Mouse (Mus musculus) forebrain, embryonic 13.5 days (tissue): ENCODE data around the gene Gpat2. TPM values are rescaled to one million over a fixed set of nuclear protein-coding genes. Genes with fewer than 3 reads are reported as not detected.

Source experiments
- ATAC-seq: fragments of 200-750 bp; cut with Nextera tagmentation; 2 replicates; pipeline ENCODE4 v1.8.0; 2017
- H3K27ac ChIP-seq: fragments of 300-500 bp; sonication (generic); 2 replicates; pipeline ENCODE4 v1.5.1; 2015; ENCODE audit warnings: inconsistent platforms, mild to moderate bottlenecking, moderate library complexity
- H3K27me3 ChIP-seq: fragments of 300-500 bp; sonication (generic); 2 replicates; pipeline ENCODE4 v1.6.1; 2015; ENCODE audit warnings: mild to moderate bottlenecking, inconsistent platforms
- H3K36me3 ChIP-seq: fragments of 300-500 bp; sonication (generic); 2 replicates; pipeline ENCODE4 v1.6.1; 2015; ENCODE audit warnings: mild to moderate bottlenecking, inconsistent platforms; ENCODE audit not compliant: poor library complexity, severe bottlenecking
- H3K4me1 ChIP-seq: fragments of 300-500 bp; sonication (generic); 2 replicates; pipeline ENCODE4 v1.6.1; 2015; ENCODE audit warnings: inconsistent platforms
- H3K4me2 ChIP-seq: fragments of 300-500 bp; sonication (generic); 2 replicates; pipeline ENCODE4 v1.6.1; 2015; ENCODE audit warnings: inconsistent platforms, mild to moderate bottlenecking, moderate library complexity
- H3K4me3 ChIP-seq: fragments of 300-500 bp; sonication (generic); 2 replicates; pipeline ENCODE4 v1.5.1; 2015; ENCODE audit warnings: mild to moderate bottlenecking, inconsistent platforms
- H3K9ac ChIP-seq: fragments of 300-500 bp; sonication (generic); 2 replicates; pipeline ENCODE4 v1.6.1; 2015; ENCODE audit warnings: mild to moderate bottlenecking, inconsistent platforms
- H3K9me3 ChIP-seq: fragments of 300-500 bp; sonication (generic); replicated peaks from 2 replicates; pipeline ENCODE4 v1.6.1; 2016; ENCODE audit warnings: inconsistent platforms
- WGBS: fragments of 180-500 bp; shearing (Covaris S2); methylation state at CpG from one replicate; pipeline ENCODE4 v1.1.7; 2015; 5-methylcytosine and 5-hydroxymethylcytosine counted together
- polyA plus RNA-seq: library from polyadenylated mRNA; unstranded; fragments of >200 nt; fragmentation: Nextera tagmentation; extraction: Ambion mirVana; gene quantifications from 2 replicates; pipeline ENCODE4 v1.2.1, GENCODE M21; 2015

The Gpat2 gene
- 0.12 and 0.13 TPM in 2 replicates for polyA plus RNA-seq

DNA sequence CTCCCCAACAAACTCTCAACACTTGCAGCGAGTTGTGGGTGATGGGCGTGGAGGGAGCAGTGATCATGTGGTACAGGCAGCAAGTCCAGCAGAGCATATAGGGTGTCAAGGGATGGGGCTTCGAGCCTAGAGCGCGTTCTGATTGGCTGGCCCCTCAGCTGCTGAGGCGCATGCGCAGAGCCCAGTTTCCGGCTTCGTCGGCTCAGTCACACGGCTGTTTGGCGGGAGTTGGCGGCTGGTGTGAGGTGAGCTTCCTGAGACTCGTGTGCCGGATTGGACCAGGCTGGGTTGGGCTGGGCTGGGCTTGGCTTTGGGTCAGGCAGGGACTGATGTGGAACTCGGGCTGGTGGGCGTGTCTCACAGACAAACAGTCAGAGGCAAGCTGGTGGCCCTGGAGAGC lies at the start of gene Gpat2:
Gene Gpat2 (plus strand): TSS at position 223 of the 400 bp plus-strand sequence.
- Histone ChIP-seq H3K27me3 (no peaks in the 10 kb centered on the region; the same call in 1 of the 2 replicates), H3K4me3 (no peak within 1 kb of the TSS), H3K9me3 (peaks cover 3% of the 10 kb centered on the region; the same call in 1 of the 2 replicates), H3K36me3 (no peaks in the 10 kb centered on the region), H3K4me2 (no peak within 1 kb of the TSS), H3K27ac (no peak within 1 kb of the TSS), H3K4me1 (no peaks in the 10 kb centered on the region), H3K9ac (no peak within 1 kb of the TSS)
- no peak for ATAC-seq
- WGBS, result 86% methylated on average over 17 of the region's 17 CpGs

DNA sequence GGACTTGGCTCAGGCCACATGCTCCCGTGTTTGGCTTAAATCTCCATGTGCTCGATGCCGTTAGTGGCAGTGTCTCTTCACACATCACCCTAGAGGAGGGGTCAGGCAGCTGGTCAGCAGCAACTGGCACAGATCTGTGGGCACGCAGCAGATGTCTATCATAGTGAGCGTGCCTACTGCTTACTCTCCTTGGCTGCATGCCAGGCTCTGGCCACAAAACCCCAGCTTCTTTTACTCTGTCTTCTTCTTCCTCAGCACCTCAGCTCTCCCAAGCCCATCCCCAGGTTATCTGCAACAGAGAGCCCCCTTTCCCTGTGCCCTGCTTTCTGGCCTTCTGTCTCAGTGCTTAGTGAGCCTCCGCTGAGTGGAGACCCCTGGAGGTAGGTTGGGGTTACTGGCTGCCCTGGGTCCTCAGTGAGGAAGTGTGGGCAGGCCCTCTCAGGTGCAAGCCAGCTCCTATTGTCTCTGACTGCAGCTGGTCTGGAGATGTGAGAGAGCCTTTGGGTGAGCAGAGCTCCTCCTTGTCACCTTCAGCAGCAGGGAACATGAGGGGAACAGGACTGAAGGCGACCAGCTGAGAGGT lies 49.1 kb upstream of the Gpat2 start:
- no peaks in the 10 kb centered on the region for H3K27me3 ChIP-seq
- ATAC-seq, result no peak
- no peak overlapping the region for H3K9ac ChIP-seq

DNA sequence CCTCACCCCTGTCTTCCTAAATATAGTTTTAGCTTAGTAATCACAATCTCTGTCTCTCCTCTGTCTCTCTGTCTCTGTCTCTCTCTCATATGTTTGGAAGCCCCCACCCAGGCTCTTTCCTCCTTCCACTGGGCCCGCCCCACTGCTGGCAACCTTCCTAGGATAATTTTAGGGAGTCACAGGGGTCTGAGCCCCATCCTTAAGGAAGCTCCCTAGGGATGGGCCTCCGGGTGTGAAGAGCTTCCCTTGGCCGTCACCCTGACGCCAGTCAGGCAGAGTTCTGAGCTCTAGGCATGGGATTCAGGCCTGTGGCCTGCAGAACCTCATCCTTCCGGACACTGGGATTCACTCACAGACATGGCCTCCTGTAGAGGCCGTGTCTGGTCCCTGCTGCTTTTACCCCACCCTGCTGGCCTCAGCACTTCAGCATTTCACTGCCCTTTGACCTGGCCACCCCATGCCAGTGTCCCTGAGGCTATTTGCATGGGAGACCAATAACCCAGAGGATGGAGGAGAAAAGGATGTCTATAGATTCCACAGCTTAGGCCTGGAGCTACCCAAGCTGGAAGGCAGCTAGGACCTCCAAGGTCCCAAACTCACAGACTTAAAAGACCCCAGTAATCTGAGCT lies 48.5 kb upstream of the Gpat2 start:
- no peak overlapping the region for H3K4me3 ChIP-seq
- H3K36me3 ChIP-seq, result no peaks in the 10 kb centered on the region
- peaks cover 16% of the 10 kb centered on the region for H3K4me1 ChIP-seq
- no peak overlapping the region for H3K27ac ChIP-seq
- 83% methylated on average over 6 of the region's 6 CpGs for WGBS
- no peaks in the 10 kb centered on the region for H3K9me3 ChIP-seq
- H3K4me2 ChIP-seq, result no peak overlapping the region
- H3K27me3 ChIP-seq, result no peaks in the 10 kb centered on the region
- no peak for ATAC-seq
- H3K9ac ChIP-seq, result no peak overlapping the region

More for the DNA sequence above, 49.1 kb upstream of the Gpat2 start:
- no peaks in the 10 kb centered on the region for H3K9me3 ChIP-seq
- no peak overlapping the region for H3K4me2 ChIP-seq
- no peaks in the 10 kb centered on the region for H3K36me3 ChIP-seq
- H3K4me3 ChIP-seq, result no peak overlapping the region
- peaks cover 16% of the 10 kb centered on the region for H3K4me1 ChIP-seq
- H3K27ac ChIP-seq, result no peak overlapping the region
- WGBS, result 52% methylated on average over 7 of the region's 7 CpGs

DNA sequence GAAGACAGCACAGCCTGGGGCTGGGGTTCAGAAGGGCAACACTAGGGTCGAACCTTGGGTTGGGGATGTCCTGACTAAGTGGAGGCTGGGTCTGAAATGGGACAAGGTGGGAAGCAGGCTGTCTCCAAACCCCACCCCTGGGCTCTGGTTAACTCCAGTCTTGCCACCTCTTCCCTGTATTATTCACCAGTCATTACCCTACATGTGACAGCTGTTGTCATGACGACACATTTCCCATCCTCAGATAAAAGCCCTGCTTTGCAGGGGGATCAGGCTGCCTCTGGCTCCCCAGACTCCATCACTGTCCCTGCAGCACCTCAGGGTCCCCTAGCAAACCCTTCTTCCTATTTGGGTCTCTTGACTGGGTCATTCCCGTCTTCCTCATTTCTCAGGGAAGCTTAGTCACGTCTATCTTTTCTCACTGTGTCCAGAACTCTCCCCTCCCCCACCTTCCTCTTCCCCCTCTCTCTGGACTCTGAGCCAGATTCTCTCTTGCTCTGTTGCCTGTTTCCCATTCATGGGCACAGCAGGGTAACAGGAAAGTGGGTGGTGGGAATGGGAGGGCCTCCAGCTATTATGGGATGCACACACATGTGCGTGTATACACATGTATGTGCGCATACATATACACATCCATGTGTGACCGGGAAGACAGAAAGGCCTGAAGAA lies 46.9 kb upstream of the Gpat2 start:
- no peaks in the 10 kb centered on the region for H3K27me3 ChIP-seq
- WGBS, result 61% methylated on average over 7 of the region's 7 CpGs
- H3K9me3 ChIP-seq, result no peaks in the 10 kb centered on the region
- no peak overlapping the region for H3K4me2 ChIP-seq
- H3K9ac ChIP-seq, result no peak overlapping the region
- no peak overlapping the region for H3K27ac ChIP-seq
- ATAC-seq, result peak; percentile 74
- H3K4me1 ChIP-seq, result peaks cover 16% of the 10 kb centered on the region
- no peak overlapping the region for H3K4me3 ChIP-seq
- H3K36me3 ChIP-seq, result no peaks in the 10 kb centered on the region

DNA sequence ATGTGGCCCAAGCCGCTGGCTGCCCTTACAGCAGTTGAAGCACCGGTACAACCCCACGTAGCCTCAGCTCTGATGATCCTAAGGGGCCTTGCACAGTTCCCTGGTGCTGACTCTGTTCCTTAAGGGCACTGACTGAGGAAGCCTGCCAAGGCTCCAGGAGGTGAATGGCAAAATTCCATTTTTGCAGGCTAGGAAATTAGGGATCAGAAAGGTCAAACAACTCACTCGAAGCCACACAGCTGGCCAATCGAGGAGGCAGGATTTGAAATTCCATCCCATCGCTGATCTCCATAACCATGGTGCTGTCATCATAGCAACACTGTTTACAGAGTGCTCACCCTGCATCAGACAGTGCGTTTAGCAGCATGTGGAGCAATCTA lies 46.4 kb upstream of the Gpat2 start:
- Histone ChIP-seq H3K9ac (no peak overlapping the region), H3K4me3 (no peak overlapping the region), H3K27me3 (no peaks in the 10 kb centered on the region), H3K9me3 (no peaks in the 10 kb centered on the region), H3K27ac (no peak overlapping the region), H3K36me3 (no peaks in the 10 kb centered on the region), H3K4me2 (no peak overlapping the region), H3K4me1 (peaks cover 16% of the 10 kb centered on the region)
- no peak for ATAC-seq
- WGBS, result 76% methylated on average over 7 of the region's 7 CpGs

DNA sequence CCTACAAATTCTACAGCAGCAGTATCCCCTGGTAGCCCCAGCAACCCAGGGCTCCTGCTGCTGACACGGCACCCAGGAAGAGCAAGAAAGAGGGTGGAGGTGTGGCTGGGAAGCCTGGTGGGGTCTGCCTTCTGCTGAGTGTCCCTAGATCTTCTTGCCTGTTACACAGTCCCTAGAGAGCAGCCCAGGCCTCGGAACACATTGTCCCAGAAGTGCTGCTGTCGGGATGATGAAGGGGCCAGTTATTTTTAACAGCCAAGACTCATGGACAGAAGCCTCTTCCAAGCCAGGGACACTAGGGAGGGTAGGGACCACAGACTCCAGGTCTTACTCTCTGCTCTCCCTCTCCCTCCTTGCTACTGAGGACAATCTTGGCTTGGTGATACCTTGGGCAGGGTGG lies 45.7 kb upstream of the Gpat2 start:
- Histone ChIP-seq H3K4me2 (no peak overlapping the region), H3K4me3 (no peak overlapping the region), H3K27me3 (no peaks in the 10 kb centered on the region), H3K9me3 (no peaks in the 10 kb centered on the region), H3K9ac (no peak overlapping the region), H3K4me1 (peaks cover 16% of the 10 kb centered on the region), H3K27ac (no peak overlapping the region), H3K36me3 (no peaks in the 10 kb centered on the region)
- no peak for ATAC-seq
- WGBS, result 73% methylated on average over 3 of the region's 3 CpGs

DNA sequence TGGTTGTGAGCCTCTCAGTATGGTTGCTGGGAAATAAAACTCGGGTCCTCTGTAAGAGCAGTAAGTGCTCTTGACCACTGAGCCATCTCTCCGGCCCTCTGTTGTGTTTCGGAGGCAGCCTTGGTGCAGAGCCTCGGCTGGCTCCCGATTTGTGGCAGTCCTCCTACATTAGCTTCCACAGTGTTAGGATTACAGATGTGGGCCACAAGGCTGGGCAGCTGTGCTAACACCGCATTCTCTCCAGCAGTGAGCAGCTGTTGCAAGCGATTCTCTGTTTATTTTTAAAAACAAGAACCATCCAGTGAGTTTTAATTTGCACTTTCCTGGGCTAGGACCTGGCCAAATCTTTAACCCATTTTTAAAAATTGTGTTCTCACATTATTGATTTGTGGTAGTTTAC lies 41.1 kb upstream of the Gpat2 start:
- 0 out of 2 replicates have a peak, but pooled peaks cover 3% of the 10 kb centered on the region for H3K27me3 ChIP-seq
- no peak for ATAC-seq
- no peak overlapping the region for H3K4me2 ChIP-seq
- 78% methylated on average over 7 of the region's 7 CpGs for WGBS
- no peak overlapping the region for H3K9ac ChIP-seq
- H3K4me3 ChIP-seq, result no peak overlapping the region
- H3K27ac ChIP-seq, result no peak overlapping the region
- no peaks in the 10 kb centered on the region for H3K9me3 ChIP-seq
- H3K4me1 ChIP-seq, result no peaks in the 10 kb centered on the region
- no peaks in the 10 kb centered on the region for H3K36me3 ChIP-seq

DNA sequence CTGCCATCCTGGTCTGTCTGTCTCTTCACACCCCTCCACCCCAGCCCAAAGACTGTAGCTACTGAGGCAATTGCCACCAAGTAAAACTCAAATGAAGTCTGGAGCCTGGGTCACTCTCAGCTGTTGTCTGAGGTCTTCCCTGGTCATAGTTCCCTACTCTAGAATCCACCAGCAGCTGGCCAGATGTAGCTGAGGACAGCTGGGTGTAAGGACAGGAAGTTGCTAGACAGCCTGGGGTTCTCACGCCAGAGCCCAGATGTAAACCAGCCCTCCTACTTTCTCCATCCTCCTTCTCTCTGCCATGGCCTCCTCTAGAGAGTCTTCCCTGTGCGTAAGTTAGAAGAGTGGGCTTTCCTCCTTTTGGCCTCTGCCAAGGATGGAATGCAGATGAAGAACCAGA lies 37.5 kb upstream of the Gpat2 start:
- Histone ChIP-seq H3K36me3 (no peaks in the 10 kb centered on the region), H3K4me3 (no peak overlapping the region), H3K4me1 (no peaks in the 10 kb centered on the region), H3K27ac (no peak overlapping the region), H3K9ac (no peak overlapping the region), H3K9me3 (no peaks in the 10 kb centered on the region), H3K4me2 (no peak overlapping the region), H3K27me3 (0 out of 2 replicates have a peak, but pooled peaks cover 3% of the 10 kb centered on the region)
- 79% methylated on average over 2 of the region's 2 CpGs for WGBS
- ATAC-seq, result no peak

DNA sequence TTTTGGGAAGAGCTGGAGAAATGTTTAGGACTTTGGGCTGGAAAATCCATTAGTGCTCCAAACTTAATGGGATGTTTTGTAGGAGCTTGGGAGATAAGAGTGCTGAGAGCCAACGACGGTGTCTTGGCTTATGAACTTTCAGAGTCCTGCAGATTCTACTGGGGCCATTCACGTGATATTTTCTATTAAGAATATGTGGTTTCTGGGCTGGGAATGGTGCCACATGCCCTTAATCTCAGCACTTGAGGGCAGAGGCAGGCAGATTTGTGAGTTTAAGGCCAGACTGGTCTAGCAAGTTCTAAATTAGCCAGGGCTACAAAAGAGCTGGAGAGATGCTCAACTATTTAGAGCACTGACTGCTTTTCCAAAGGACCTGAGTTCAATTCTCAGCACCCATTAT lies 34.6 kb upstream of the Gpat2 start:
- Histone ChIP-seq H3K36me3 (no peaks in the 10 kb centered on the region), H3K4me1 (no peaks in the 10 kb centered on the region), H3K4me2 (no peak overlapping the region), H3K27ac (no peak overlapping the region), H3K27me3 (0 out of 2 replicates have a peak, but pooled peaks cover 3% of the 10 kb centered on the region), H3K9ac (no peak overlapping the region), H3K4me3 (no peak overlapping the region), H3K9me3 (no peaks in the 10 kb centered on the region)
- 79% methylated on average over 3 of the region's 3 CpGs for WGBS
- no peak for ATAC-seq

DNA sequence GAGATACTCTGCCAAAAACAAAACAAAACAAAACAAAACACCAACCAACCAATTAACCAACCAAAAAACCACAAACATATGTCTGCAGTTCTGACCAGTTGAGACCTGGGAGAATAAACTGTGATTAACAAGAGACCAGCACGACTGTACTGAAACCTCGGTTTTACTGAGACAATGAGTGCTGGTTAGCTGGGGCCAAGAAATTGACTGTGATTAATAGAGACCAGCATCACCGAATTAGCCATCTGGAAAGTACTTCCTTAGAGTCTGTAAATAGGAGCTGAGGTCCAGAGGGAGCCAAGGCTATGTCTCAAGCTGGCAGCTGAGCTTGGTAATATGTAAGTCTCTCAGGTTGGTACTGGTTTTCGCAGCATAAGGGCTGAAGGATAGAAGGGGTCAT lies 34.2 kb upstream of the Gpat2 start:
- Histone ChIP-seq H3K9ac (no peak overlapping the region), H3K36me3 (no peaks in the 10 kb centered on the region), H3K27ac (no peak overlapping the region), H3K9me3 (no peaks in the 10 kb centered on the region), H3K4me1 (no peaks in the 10 kb centered on the region), H3K27me3 (0 out of 2 replicates have a peak, but pooled peaks cover 3% of the 10 kb centered on the region), H3K4me3 (no peak overlapping the region), H3K4me2 (no peak overlapping the region)
- 65% methylated on average over 4 of the region's 4 CpGs for WGBS
- ATAC-seq, result no peak

DNA sequence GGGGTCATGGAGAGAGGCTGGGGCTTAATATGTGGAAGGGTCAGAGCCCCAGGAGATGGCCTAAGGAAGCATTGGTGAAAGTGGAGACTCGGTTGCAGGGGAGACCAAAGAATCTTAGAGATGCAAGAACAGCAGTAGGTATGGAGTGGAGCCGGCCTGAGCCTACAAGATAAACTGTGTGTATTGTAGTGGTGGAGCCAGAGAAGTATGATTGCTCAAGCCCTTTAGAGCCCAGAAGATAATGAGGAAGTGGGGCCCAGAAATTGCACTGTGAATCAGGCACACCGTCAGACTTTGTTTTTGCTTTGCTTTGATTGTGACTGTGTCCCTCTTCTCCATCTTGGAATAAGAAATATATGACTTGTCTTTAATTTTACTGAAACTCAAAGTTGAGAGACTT lies 33.7 kb upstream of the Gpat2 start:
- 78% methylated on average over 3 of the region's 3 CpGs for WGBS
- Histone ChIP-seq H3K9me3 (no peaks in the 10 kb centered on the region), H3K27ac (no peak overlapping the region), H3K9ac (no peak overlapping the region), H3K36me3 (no peaks in the 10 kb centered on the region), H3K27me3 (0 out of 2 replicates have a peak, but pooled peaks cover 3% of the 10 kb centered on the region), H3K4me2 (no peak overlapping the region), H3K4me1 (no peaks in the 10 kb centered on the region), H3K4me3 (no peak overlapping the region)
- no peak for ATAC-seq

DNA sequence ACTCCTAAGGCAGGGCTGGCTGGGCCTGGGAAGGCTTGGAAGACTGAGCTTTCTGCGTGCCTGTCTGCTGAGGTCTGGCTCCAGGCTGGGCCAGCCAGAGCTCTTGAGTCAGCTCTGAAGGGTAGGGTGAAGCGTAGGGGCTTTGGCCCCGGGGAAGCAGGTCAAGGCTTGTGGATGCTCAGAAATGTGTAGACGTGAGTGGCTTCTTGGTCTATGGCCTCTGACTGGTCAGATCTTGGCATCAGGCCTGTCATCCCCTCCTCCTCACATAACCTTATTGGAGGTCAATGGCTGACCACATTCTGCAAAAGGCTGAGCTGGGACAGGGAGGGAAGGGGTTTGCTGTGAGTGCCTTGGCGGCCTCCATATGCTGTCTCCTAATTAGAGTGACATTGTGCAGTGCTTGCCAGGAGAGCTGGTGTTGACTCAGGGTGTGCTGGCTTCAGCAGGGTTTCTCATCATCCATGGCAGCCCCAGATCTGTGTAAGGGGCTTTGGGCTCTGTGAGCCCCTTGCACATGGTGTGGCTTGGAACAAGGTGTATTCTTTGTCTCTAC lies 30.3 kb upstream of the Gpat2 start:
- Histone ChIP-seq H3K4me2 (no peak overlapping the region), H3K4me3 (no peak overlapping the region), H3K4me1 (no peaks in the 10 kb centered on the region), H3K9me3 (no peaks in the 10 kb centered on the region), H3K9ac (no peak overlapping the region), H3K27ac (no peak overlapping the region), H3K36me3 (no peaks in the 10 kb centered on the region), H3K27me3 (no peaks in the 10 kb centered on the region)
- ATAC-seq, result no peak
- WGBS, result 84% methylated on average over 5 of the region's 5 CpGs
